Mouse (Mus musculus): ENCODE results near the gene Tgfb3.

- TF ChIP-seq CTCF (IDR thresholded peaks at IDR 0.05; ENCODE audit: low read depth, low read length) = no peak
- no peak for TF ChIP-seq GATA1 (IDR thresholded peaks at IDR 0.05; ENCODE audit: borderline replicate concordance, low read length)
- TF ChIP-seq POLR2AphosphoS5 (IDR thresholded peaks at IDR 0.05; ENCODE audit: insufficient replicate concordance, low read depth, low read length) = no peak
Measured at GRCm38 (mm10) chr12:86064796-86065195, 14.0 kb downstream of the Tgfb3 start.

Measured in G1E (cell line).